Mouse (Mus musculus) heart, postnatal 0 days (tissue): ENCODE data around the gene Dock4.

Experiments
- CTCF ChIP-seq: IDR thresholded peaks from 2 replicates; pipeline ENCODE4 v1.5.1; 2016; ENCODE audit warnings: antibody characterized with exemption, control low read depth, low read depth
- EP300 ChIP-seq: IDR thresholded peaks from 2 replicates; pipeline ENCODE4 v1.6.1; 2016; ENCODE audit warnings: antibody characterized with exemption, low read depth

DNA sequence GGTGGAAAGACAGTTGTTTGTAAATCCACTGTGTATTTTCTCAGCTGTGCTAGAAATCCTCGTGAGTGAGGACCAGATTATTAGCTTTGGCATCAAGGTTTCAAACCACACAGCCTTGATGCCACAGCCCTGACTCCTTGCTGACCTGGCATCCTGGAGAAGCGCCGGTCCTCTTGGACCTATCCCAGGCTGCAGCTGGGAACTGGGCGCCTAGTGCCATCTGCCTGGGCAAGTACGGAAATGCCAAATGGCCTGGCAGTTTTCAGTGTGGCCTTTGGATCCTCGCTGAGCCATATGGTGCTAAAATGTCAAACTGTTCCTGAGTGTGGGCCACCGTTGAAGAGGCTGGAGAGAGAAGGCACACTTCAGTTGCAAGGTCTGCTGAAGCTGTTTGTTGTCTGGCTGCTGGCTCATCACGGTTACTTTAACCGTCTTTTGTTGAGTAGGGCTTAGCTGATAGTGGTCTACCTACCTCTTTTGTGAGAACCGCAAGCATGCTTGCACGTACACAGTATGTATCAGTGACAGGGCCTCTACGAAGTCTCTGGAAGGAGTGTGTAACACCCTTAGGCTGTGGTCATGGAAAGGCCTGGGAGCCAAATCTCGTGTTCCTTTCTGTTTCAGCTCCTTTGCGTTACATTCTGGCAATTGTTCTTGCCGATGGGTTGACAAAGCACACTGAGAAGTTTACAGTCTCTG lies 53.3 kb downstream of the Dock4 start:
- no peak for TF ChIP-seq CTCF
- no peak for TF ChIP-seq EP300
